Mouse (Mus musculus) cerebellum, adult 2 months (tissue): ENCODE results near the gene Frmpd4. TPM values are rescaled to one million over a fixed set of nuclear protein-coding genes. Genes with fewer than 3 reads are reported as not detected.

Source experiments
- DNase-seq, 2 experiments: peaks; one replicate each; pipeline ENCODE4 v3.0.0; 2021
- H3K27ac ChIP-seq: fragments of 200-500 bp; 2 replicates; pipeline ENCODE4 v1.5.1; 2012; ENCODE audit warnings: low read length, control low read depth, inconsistent platforms; ENCODE audit not compliant: insufficient read depth
- H3K27me3 ChIP-seq: fragments of 200-500 bp; 2 replicates; pipeline ENCODE4 v1.6.1; 2012; ENCODE audit warnings: inconsistent platforms, mild to moderate bottlenecking, low read length, moderate library complexity; ENCODE audit not compliant: control insufficient read depth, insufficient read depth
- H3K4me1 ChIP-seq: fragments of 200-500 bp; 2 replicates; pipeline ENCODE4 v1.6.1; 2011; ENCODE audit warnings: low read length; ENCODE audit not compliant: control insufficient read depth, insufficient read depth
- H3K4me3 ChIP-seq: fragments of 200-500 bp; replicated peaks from 2 replicates; pipeline ENCODE3; 2011; ENCODE audit warnings: mild to moderate bottlenecking, low read depth, low read length, control low read depth; ENCODE audit not compliant: insufficient read depth
- CTCF ChIP-seq: fragments of 200-500 bp; IDR thresholded peaks from 2 replicates; pipeline ENCODE4 v1.5.1; 2011; ENCODE audit warnings: low read depth, mild to moderate bottlenecking, control low read depth, low read length, moderate library complexity, borderline replicate concordance; ENCODE audit not compliant: insufficient read depth
- POLR2A ChIP-seq: fragments of 200-500 bp; IDR thresholded peaks from 2 replicates; pipeline ENCODE4 v1.6.1; 2011; ENCODE audit warnings: low read length, control low read depth, borderline replicate concordance; ENCODE audit not compliant: insufficient read depth
- WGBS: fragments of 180-500 bp; shearing (Covaris S2); methylation state at CpG from one replicate; pipeline ENCODE4 v1.1.7; 2018; 5-methylcytosine and 5-hydroxymethylcytosine counted together
- polyA plus RNA-seq: library from polyadenylated mRNA; depleted of rRNA; stranded (reverse); fragments of >200 nt; gene quantifications from 2 replicates; pipeline ENCODE4 v1.2.3, GENCODE M21; 2012

Gene Frmpd4
- polyA plus RNA-seq, 1 experiment = 14.2 TPM

- H3K27ac ChIP-seq = no peak overlapping the region
- DNase-seq = no peak
- H3K27me3 ChIP-seq = no peaks in the 10 kb centered on the region
- 6% methylated on average over 1 of the region's 1 CpGs for WGBS
- no peak for TF ChIP-seq CTCF
- TF ChIP-seq POLR2A = no peak
- H3K4me1 ChIP-seq = no peaks in the 10 kb centered on the region
- no peak overlapping the region for H3K4me3 ChIP-seq
Observed at GRCm38 (mm10) chrX:168310143-168310542, 266.9 kb downstream of the Frmpd4 start.

GRCm38 (mm10) chrX:168292506-168292905 is 284.5 kb downstream of the Frmpd4 start:
- 84% methylated on average over 3 of the region's 3 CpGs for WGBS
- Histone ChIP-seq H3K27ac (no peak overlapping the region), H3K4me1 (no peaks in the 10 kb centered on the region), H3K27me3 (no peaks in the 10 kb centered on the region), H3K4me3 (no peak overlapping the region)
- DNase-seq = no peak
- TF ChIP-seq POLR2A = no peak
- TF ChIP-seq CTCF = no peak

GRCm38 (mm10) chrX:168207034-168207433 is 370.0 kb downstream of the Frmpd4 start:
- Histone ChIP-seq H3K4me3 (no peak overlapping the region), H3K27ac (no peak overlapping the region), H3K4me1 (no peaks in the 10 kb centered on the region), H3K27me3 (no peaks in the 10 kb centered on the region)
- no peak for TF ChIP-seq POLR2A
- no peak for TF ChIP-seq CTCF
- WGBS = 37% methylated on average over 3 of the region's 3 CpGs
- DNase-seq = no peak

- Histone ChIP-seq H3K27ac (no peak overlapping the region), H3K4me3 (no peak overlapping the region), H3K4me1 (no peaks in the 10 kb centered on the region), H3K27me3 (no peaks in the 10 kb centered on the region)
- peak; percentile 21 to 56 for DNase-seq
- WGBS = 18% methylated on average over 1 of the region's 1 CpGs
- no peak for TF ChIP-seq POLR2A
- no peak for TF ChIP-seq CTCF
Observed at GRCm38 (mm10) chrX:168191944-168192343, 385.1 kb downstream of the Frmpd4 start.

GRCm38 (mm10) chrX:168189563-168189962 is 387.5 kb downstream of the Frmpd4 start:
- Histone ChIP-seq H3K27ac (no peak overlapping the region), H3K4me3 (no peak overlapping the region), H3K27me3 (no peaks in the 10 kb centered on the region), H3K4me1 (no peaks in the 10 kb centered on the region)
- TF ChIP-seq POLR2A = no peak
- 86% methylated on average over 8 of the region's 8 CpGs for WGBS
- DNase-seq = no peak

GRCm38 (mm10) chrX:168163001-168163400 is 414.0 kb downstream of the Frmpd4 start:
- Histone ChIP-seq H3K27me3 (no peaks in the 10 kb centered on the region), H3K4me3 (no peak overlapping the region), H3K4me1 (no peaks in the 10 kb centered on the region), H3K27ac (no peak overlapping the region)
- DNase-seq = no peak
- TF ChIP-seq POLR2A (no peak), CTCF (no peak)

GRCm38 (mm10) chrX:168158866-168159265 is 418.2 kb downstream of the Frmpd4 start:
- TF ChIP-seq POLR2A (no peak), CTCF (no peak)
- DNase-seq = peak in 1 of 2 experiments; percentile 0
- Histone ChIP-seq H3K27ac (no peak overlapping the region), H3K27me3 (no peaks in the 10 kb centered on the region), H3K4me3 (no peak overlapping the region), H3K4me1 (no peaks in the 10 kb centered on the region)
- WGBS = 16% methylated on average over 3 of the region's 3 CpGs

GRCm38 (mm10) chrX:168141051-168141450 is 436.0 kb downstream of the Frmpd4 start:
- no peak overlapping the region for H3K27ac ChIP-seq
- DNase-seq = no peak
- no peaks in the 10 kb centered on the region for H3K4me1 ChIP-seq
- TF ChIP-seq POLR2A (no peak), CTCF (no peak)
- no peaks in the 10 kb centered on the region for H3K27me3 ChIP-seq
- no peak overlapping the region for H3K4me3 ChIP-seq
